Mouse (Mus musculus) cortical plate, adult 2 months (tissue): ENCODE results near the gene Kcnc1.

ENCODE experiments used
- CTCF ChIP-seq: fragments of 200-500 bp; IDR thresholded peaks from 2 replicates; pipeline ENCODE4 v1.5.1; 2011; ENCODE audit warnings: mild to moderate bottlenecking, control low read depth, low read length; ENCODE audit not compliant: insufficient read depth; ENCODE audit errors: extremely low read depth
- POLR2A ChIP-seq: fragments of 200-500 bp; IDR thresholded peaks from 2 replicates; pipeline ENCODE4 v1.6.1; 2011; ENCODE audit warnings: mild to moderate bottlenecking, low read length, control low read depth; ENCODE audit not compliant: insufficient read depth; ENCODE audit errors: extremely low read depth

GRCm38 (mm10) chr7:46364154-46364553, 32.1 kb upstream of the Kcnc1 start:
- TF ChIP-seq CTCF (no peak), POLR2A (no peak)
